In genomic region chr1:64568206-64568605, GRCm38 (mm10) we compare ENCODE assay signal across 26 mouse cellular contexts. TPM values are rescaled to one million over a fixed set of nuclear protein-coding genes. Genes with fewer than 3 reads are reported as not detected.
DNase-seq lines count a peak whose midpoint lies in the region; ATAC-seq and TF ChIP-seq lines count a peak whose summit lies in the region.
"Had no signal": no experiment of that assay in that cellular context is flagged by ENCODE, and none has a peak within 500 bp of the region (broad histone marks: within the 10 kb centered on the region; RNA-seq: fewer than 3 reads in every experiment).

No protein-coding gene starts in this region.

- no peak overlapping the region for H3K4me3 ChIP-seq in liver, adult 2 months (ENCODE audit: insufficient read depth, low read depth, low read length)
- H3K4me3 ChIP-seq in liver, embryonic 12.5 days = no peak overlapping the region
- no peak overlapping the region for H3K4me3 ChIP-seq in stomach, embryonic 14.5 days (ENCODE audit: low read depth, low read length)
- H3K4me3 ChIP-seq in stomach, postnatal 0 days (ENCODE audit: low read depth, low read length) = no peak overlapping the region
- H3K4me3 ChIP-seq: embryonic facial prominence, embryonic 13.5 days; hindbrain, embryonic 10.5 days; hindbrain, embryonic 13.5 days; intestine, embryonic 15.5 days had no signal

- TF ChIP-seq POLR2A in liver, adult 2 months (IDR thresholded peaks at IDR 0.05; ENCODE audit: extremely low read depth, insufficient read depth, low read length) = no peak

- no peak for TF ChIP-seq CTCF in liver, adult 2 months (IDR thresholded peaks at IDR 0.05; ENCODE audit: low read depth, low read length)
- TF ChIP-seq CTCF in stomach, postnatal 0 days (IDR thresholded peaks at IDR 0.05; ENCODE audit: low read depth) = no peak

- no peaks in the 10 kb centered on the region for H3K27me3 ChIP-seq in liver, adult 2 months (ENCODE audit: control insufficient read depth, insufficient read depth, low read length)
- no peaks in the 10 kb centered on the region for H3K27me3 ChIP-seq in liver, embryonic 12.5 days (replicated peaks)
- H3K27me3 ChIP-seq in stomach, embryonic 14.5 days (ENCODE audit: control insufficient read depth, insufficient read depth, low read length) = no peaks in the 10 kb centered on the region
- H3K27me3 ChIP-seq in stomach, postnatal 0 days (ENCODE audit: control insufficient read depth, insufficient read depth, low read length) = no peaks in the 10 kb centered on the region
- H3K27me3 ChIP-seq: embryonic facial prominence, embryonic 13.5 days; hindbrain, embryonic 13.5 days; intestine, embryonic 15.5 days had no signal

- no peak overlapping the region for H3K9ac ChIP-seq in liver, adult 2 months (ENCODE audit: low read depth, low read length)
- no peak overlapping the region for H3K9ac ChIP-seq in liver, embryonic 12.5 days
- H3K9ac ChIP-seq in stomach, embryonic 14.5 days (replicated peaks; ENCODE audit: low read depth, low read length) = no peak overlapping the region
- H3K9ac ChIP-seq in stomach, postnatal 0 days (ENCODE audit: low read length) = no peak overlapping the region
- H3K9ac ChIP-seq: embryonic facial prominence, embryonic 13.5 days; forebrain, postnatal 0 days; hindbrain, embryonic 13.5 days; intestine, embryonic 15.5 days had no signal

- TF ChIP-seq EP300 in stomach, postnatal 0 days (optimal IDR thresholded peaks at IDR 0.05) = no peak

- H3K9me3 ChIP-seq in liver, embryonic 12.5 days (replicated peaks) = no peaks in the 10 kb centered on the region
- no peaks in the 10 kb centered on the region for H3K9me3 ChIP-seq in stomach, embryonic 14.5 days (ENCODE audit: control insufficient read depth, low read depth, low read length)
- no peaks in the 10 kb centered on the region for H3K9me3 ChIP-seq in stomach, postnatal 0 days (ENCODE audit: control insufficient read depth, low read length)
- H3K9me3 ChIP-seq: embryonic facial prominence, embryonic 13.5 days; hindbrain, embryonic 10.5 days; hindbrain, embryonic 13.5 days; intestine, embryonic 15.5 days had no signal

- peak; percentile 34 for DNase-seq in liver, adult 2 months (ENCODE audit: extremely low read depth, low read depth, low spot score)
- DNase-seq in stomach, postnatal 0 days (ENCODE audit: low spot score) = no peak
- peak; percentile 46 for DNase-seq in fat pad, adult 2 months (ENCODE audit: extremely low read depth, low read depth, low spot score)
- DNase-seq in retina, postnatal 7 days (ENCODE audit: low read depth, low spot score) = peak; percentile 51
- no peak for DNase-seq in thymus, adult 18-20 months
- DNase-seq: adrenal gland, postnatal 10 days; adrenal gland, postnatal 36 days; cerebellum, adult 18-20 months; cerebellum, adult 9-10 months; cerebellum, postnatal 25 days; forebrain, postnatal 0 days; gastrocnemius, postnatal 25 days; heart, adult 11 months; heart, postnatal 36 days had no signal

- no peaks in the 10 kb centered on the region for H3K4me1 ChIP-seq in liver, adult 2 months (ENCODE audit: control insufficient read depth, insufficient read depth, low read length)
- H3K4me1 ChIP-seq in liver, embryonic 12.5 days = no peaks in the 10 kb centered on the region
- H3K4me1 ChIP-seq in stomach, embryonic 14.5 days (ENCODE audit: control insufficient read depth, insufficient read depth, low read length) = no peaks in the 10 kb centered on the region
- H3K4me1 ChIP-seq in stomach, postnatal 0 days (replicated peaks; ENCODE audit: control insufficient read depth, insufficient read depth) = no peaks in the 10 kb centered on the region
- H3K4me1 ChIP-seq: embryonic facial prominence, embryonic 13.5 days; hindbrain, embryonic 10.5 days; hindbrain, embryonic 13.5 days; intestine, embryonic 15.5 days had no signal

- H3K4me2 ChIP-seq in liver, embryonic 12.5 days = no peak overlapping the region
- H3K4me2 ChIP-seq in stomach, embryonic 14.5 days (replicated peaks; ENCODE audit: low read depth, low read length) = no peak overlapping the region
- no peak overlapping the region for H3K4me2 ChIP-seq in stomach, postnatal 0 days (replicated peaks; ENCODE audit: low read depth)
- H3K4me2 ChIP-seq: embryonic facial prominence, embryonic 13.5 days; heart, embryonic 11.5 days; hindbrain, embryonic 13.5 days; intestine, embryonic 15.5 days had no signal

- no peaks in the 10 kb centered on the region for H3K79me2 ChIP-seq in liver, adult 2 months (ENCODE audit: control insufficient read depth, insufficient read depth, low read length)

- ATAC-seq in liver, embryonic 12.5 days = no peak
- ATAC-seq in stomach, embryonic 14.5 days (ENCODE audit: insufficient number of reproducible peaks, insufficient read depth, low FRiP score, low read depth) = peak; percentile 18; the same call in 1 of the 2 replicates
- no peak for ATAC-seq in stomach, postnatal 0 days (ENCODE audit: low FRiP score, low TSS enrichment)
- ATAC-seq in granulocyte monocyte progenitor cell, adult 5-6 weeks (replicated peaks; ENCODE audit: poor library complexity, severe bottlenecking) = no peak
- ATAC-seq: activated CD4-positive, CD25-positive, alpha-beta regulatory T cell, adult 4 months; CD4-positive, CD25-positive, alpha-beta regulatory T cell, adult 4 months; forebrain, embryonic 14.5 days; forebrain, postnatal 0 days; hindbrain, embryonic 16.5 days; intestine, embryonic 15.5 days had no signal

- H3K27ac ChIP-seq in liver, adult 2 months (replicated peaks; ENCODE audit: insufficient read depth, low read depth, low read length) = no peak overlapping the region
- no peak overlapping the region for H3K27ac ChIP-seq in liver, embryonic 12.5 days
- no peak overlapping the region for H3K27ac ChIP-seq in stomach, embryonic 14.5 days (ENCODE audit: low read length)
- H3K27ac ChIP-seq in stomach, postnatal 0 days (replicated peaks) = no peak overlapping the region
- H3K27ac ChIP-seq: embryonic facial prominence, embryonic 13.5 days; hindbrain, embryonic 10.5 days; hindbrain, embryonic 13.5 days; intestine, embryonic 15.5 days had no signal

- H3K36me3 ChIP-seq in liver, adult 2 months (ENCODE audit: control insufficient read depth, insufficient read depth, low read length) = peaks cover 22% of the 10 kb centered on the region
- H3K36me3 ChIP-seq in liver, embryonic 12.5 days = peaks cover 60% of the 10 kb centered on the region
- peaks cover 33% of the 10 kb centered on the region for H3K36me3 ChIP-seq in stomach, embryonic 14.5 days (ENCODE audit: control insufficient read depth, insufficient read depth, low read length)
- peaks cover 2% of the 10 kb centered on the region; the same call in 1 of the 2 replicates for H3K36me3 ChIP-seq in stomach, postnatal 0 days (ENCODE audit: control insufficient read depth, insufficient read depth, low read length)

RNA-seq across cellular contexts. Expression of gene Creb1, which starts 35.8 kb away (rescaled TPM):
- 14.3 TPM in 2 replicates for total RNA-seq in liver, adult 2 months (2014; rRNA removed)
- polyA plus RNA-seq in liver, adult 2 months (2012; rRNA removed) = 4.8 and 4.9 TPM in 2 replicates
- polyA plus RNA-seq in liver, embryonic 12.5 days (2016; fragmentation: Nextera tagmentation; extraction: Ambion mirVana) = 19.4 and 20.9 TPM in 2 replicates
- 46.1 and 49.2 TPM in 2 replicates for polyA plus RNA-seq in stomach, embryonic 14.5 days (2014; fragmentation: Nextera tagmentation; extraction: Ambion mirVana)
- polyA plus RNA-seq in stomach, postnatal 0 days (2015; fragmentation: Nextera tagmentation; extraction: Ambion mirVana) = 8.5 and 9.2 TPM in 2 replicates
- 60.4 and 73.2 TPM in 2 replicates for total RNA-seq in granulocyte monocyte progenitor cell, adult 5-6 weeks (2014; fragmentation: Nextera tagmentation)
- 65.1 and 74.2 TPM in 2 replicates for total RNA-seq in granulocyte monocyte progenitor cell, adult 5-6 weeks (2017)

RNA-seq across cellular contexts. Expression of gene Mettl21a, which starts 48.8 kb away (rescaled TPM):
- 6.9 and 7.0 TPM in 2 replicates for total RNA-seq in liver, adult 2 months (2014; rRNA removed)
- 6.0 and 9.1 TPM in 2 replicates for polyA plus RNA-seq in liver, adult 2 months (2012; rRNA removed)
- 9.2 and 11.1 TPM in 2 replicates for polyA plus RNA-seq in liver, embryonic 12.5 days (2016; fragmentation: Nextera tagmentation; extraction: Ambion mirVana)
- polyA plus RNA-seq in stomach, embryonic 14.5 days (2014; fragmentation: Nextera tagmentation; extraction: Ambion mirVana) = 21.3 and 24.5 TPM in 2 replicates
- 14.8 and 15.0 TPM in 2 replicates for polyA plus RNA-seq in stomach, postnatal 0 days (2015; fragmentation: Nextera tagmentation; extraction: Ambion mirVana)
- 11.6 TPM in 2 replicates for total RNA-seq in granulocyte monocyte progenitor cell, adult 5-6 weeks (2014; fragmentation: Nextera tagmentation)
- total RNA-seq in granulocyte monocyte progenitor cell, adult 5-6 weeks (2017) = 8.1 and 11.2 TPM in 2 replicates

Comparison
In these comparisons a context has a peak if more than half of its experiments do, and no peak if none do; other contexts are left out.
1. DNase-seq: peak in liver, adult 2 months (single experiment), fat pad, adult 2 months (single experiment) and retina, postnatal 7 days (single experiment); none in stomach, postnatal 0 days (single experiment) and thymus, adult 18-20 months (0 of 2).